Mouse (Mus musculus): Measurements from ENCODE around the gene Intu. TPM values are rescaled to one million over a fixed set of nuclear protein-coding genes. Genes with fewer than 3 reads are reported as not detected.

The Intu gene
- polyA plus RNA-seq, 1 experiment from 2014 or later, result 7.2 TPM

DNA sequence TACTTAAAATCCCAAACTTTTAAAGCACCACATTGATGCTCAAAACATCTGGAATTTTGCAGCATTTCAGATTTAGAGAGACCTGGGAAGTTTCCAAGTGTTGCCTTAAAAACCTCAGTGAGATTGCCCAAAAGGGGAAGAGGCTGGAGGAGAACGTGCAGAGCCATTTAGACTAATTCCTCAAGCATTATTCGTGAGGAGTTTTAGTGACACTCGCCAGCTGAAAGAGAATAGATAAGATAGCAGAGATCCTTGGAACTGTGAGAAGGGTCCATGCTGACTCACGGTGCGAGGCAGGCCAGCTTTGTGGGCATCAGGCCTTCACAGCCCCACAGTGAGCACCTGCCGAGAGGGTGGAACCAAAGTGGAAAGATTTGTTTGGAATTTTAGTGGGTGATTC lies 137.8 kb downstream of the Intu start:
- Histone ChIP-seq H3K36me3 (replicated peaks) (peaks cover 26% of the 10 kb centered on the region), H3K27ac (no peak overlapping the region), H3K27me3 (no peaks in the 10 kb centered on the region), H3K9me3 (no peaks in the 10 kb centered on the region), H3K4me2 (no peak overlapping the region), H3K4me1 (peaks cover 11% of the 10 kb centered on the region), H3K4me3 (replicated peaks) (no peak overlapping the region), H3K9ac (no peak overlapping the region)
- 81% methylated on average over 6 of the region's 6 CpGs for WGBS
- ATAC-seq (ENCODE audit: low FRiP score), result no peak

DNA sequence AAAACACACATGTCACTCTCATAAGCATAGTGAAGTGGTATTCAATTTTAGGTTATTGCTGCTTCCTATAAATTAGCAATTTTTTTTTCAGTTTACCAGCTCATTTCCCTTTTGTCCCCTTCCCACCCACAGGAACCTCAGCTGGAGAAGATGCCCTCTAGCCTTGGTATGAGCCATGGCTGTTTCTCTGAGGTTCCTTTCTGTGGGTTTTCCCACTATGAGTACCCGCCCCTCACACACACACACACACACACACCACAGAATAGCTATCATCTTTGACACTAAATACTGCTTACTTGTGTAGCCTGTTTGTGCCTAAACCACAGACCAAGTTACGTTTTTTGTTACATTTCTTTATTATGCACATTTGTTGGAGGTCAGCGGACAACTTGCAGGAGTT lies 138.3 kb downstream of the Intu start:
- no peak overlapping the region for H3K9ac ChIP-seq
- WGBS, result 88% methylated on average over 3 of the region's 3 CpGs
- no peak for ATAC-seq (ENCODE audit: low FRiP score)
- H3K27me3 ChIP-seq, result no peaks in the 10 kb centered on the region
- H3K4me2 ChIP-seq, result no peak overlapping the region
- no peak overlapping the region for H3K4me3 ChIP-seq (replicated peaks)
- no peak overlapping the region for H3K27ac ChIP-seq
- no peaks in the 10 kb centered on the region for H3K9me3 ChIP-seq
- H3K4me1 ChIP-seq, result peaks cover 14% of the 10 kb centered on the region
- H3K36me3 ChIP-seq (replicated peaks), result peaks cover 21% of the 10 kb centered on the region

DNA sequence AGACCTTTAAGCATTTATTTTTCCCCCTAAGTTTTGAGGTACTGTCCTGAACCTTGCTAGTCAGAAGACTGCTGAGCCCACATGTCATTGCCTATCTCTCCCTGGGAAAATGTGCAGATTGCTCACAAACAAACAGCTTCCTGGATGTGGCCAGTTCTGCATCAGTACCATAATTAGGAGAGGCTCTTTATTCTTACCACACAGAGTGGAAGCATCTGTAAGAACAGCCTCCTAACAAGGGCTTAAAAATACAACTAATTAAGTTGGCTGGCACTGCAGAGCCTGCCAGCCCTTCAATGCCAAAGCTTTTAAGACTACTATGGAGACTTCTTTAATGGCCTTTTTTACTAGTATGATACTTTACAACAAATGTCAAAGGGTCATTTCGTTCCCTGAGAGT lies 142.4 kb downstream of the Intu start:
- peak overlapping the region; percentile 27 for H3K27ac ChIP-seq
- no peaks in the 10 kb centered on the region for H3K36me3 ChIP-seq (replicated peaks)
- no peak overlapping the region for H3K4me3 ChIP-seq (replicated peaks)
- no peaks in the 10 kb centered on the region for H3K9me3 ChIP-seq
- peaks cover 26% of the 10 kb centered on the region for H3K4me1 ChIP-seq
- WGBS, result 12% methylated on average over 1 of the region's 1 CpGs
- peak; percentile 89 for ATAC-seq (ENCODE audit: low FRiP score)
- no peaks in the 10 kb centered on the region for H3K27me3 ChIP-seq
- no peak overlapping the region for H3K9ac ChIP-seq
- no peak overlapping the region for H3K4me2 ChIP-seq

DNA sequence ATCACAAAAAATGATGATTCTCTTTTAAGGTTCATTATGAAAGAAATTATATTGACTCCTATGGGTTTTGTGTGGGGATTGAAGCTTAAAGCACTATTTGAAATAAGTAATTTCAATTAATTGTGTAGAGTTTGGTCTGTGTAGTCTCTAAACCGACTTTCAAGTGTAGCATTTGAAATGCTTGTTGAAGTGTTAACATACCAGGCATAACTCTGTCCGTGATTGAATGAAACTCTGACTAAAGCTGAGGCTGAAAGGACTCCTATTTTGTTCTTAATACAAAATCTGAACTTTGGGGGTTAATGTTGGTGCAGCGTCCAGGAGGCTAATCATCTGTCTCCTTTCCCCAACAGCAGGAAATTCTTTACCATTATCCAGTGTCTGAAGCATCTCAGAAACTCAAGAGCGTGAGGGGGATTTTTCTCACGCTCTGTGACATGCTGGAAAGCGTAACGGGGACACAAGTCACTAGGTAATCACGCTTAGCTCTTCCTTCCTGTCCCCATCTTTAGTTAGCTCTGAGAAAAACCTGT lies 143.9 kb downstream of the Intu start:
- ATAC-seq (ENCODE audit: low FRiP score), result peak; percentile 10; the same call in 1 of the 2 replicates
- Histone ChIP-seq H3K4me1 (peaks cover 26% of the 10 kb centered on the region), H3K36me3 (replicated peaks) (no peaks in the 10 kb centered on the region), H3K9me3 (no peaks in the 10 kb centered on the region), H3K9ac (no peak overlapping the region), H3K4me3 (replicated peaks) (no peak overlapping the region), H3K27ac (0 out of 2 replicates have a peak overlapping the region, but pooled peaks have one; percentile 19), H3K4me2 (no peak overlapping the region), H3K27me3 (no peaks in the 10 kb centered on the region)
- 10% methylated on average over 8 of the region's 8 CpGs for WGBS

DNA sequence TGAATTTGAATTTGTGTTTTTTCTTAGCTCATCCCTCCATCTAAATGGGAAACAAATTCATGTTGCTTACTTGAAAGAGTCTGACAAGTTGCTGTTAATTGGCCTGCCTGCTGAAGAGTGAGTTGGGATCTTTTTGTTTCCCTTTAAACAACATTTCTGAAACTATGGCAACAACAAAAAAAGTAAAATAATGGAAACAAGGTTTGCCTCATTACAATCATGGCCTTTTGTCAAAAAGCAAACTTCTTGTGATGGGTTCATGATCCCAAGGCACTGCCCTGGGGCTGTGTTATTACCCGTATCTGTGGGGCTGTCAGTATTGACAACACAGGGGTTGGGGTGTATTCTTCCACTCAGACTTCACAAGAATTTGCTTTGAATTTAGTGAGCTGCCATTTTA lies 147.8 kb downstream of the Intu start:
- no peak overlapping the region for H3K9ac ChIP-seq
- H3K4me3 ChIP-seq (replicated peaks), result no peak overlapping the region
- 8% methylated on average over 1 of the region's 1 CpGs for WGBS
- no peak for ATAC-seq (ENCODE audit: low FRiP score)
- peaks cover 4% of the 10 kb centered on the region; the same call in 1 of the 2 replicates for H3K36me3 ChIP-seq (replicated peaks)
- H3K27me3 ChIP-seq, result no peaks in the 10 kb centered on the region
- no peak overlapping the region for H3K4me2 ChIP-seq
- H3K4me1 ChIP-seq, result peaks cover 33% of the 10 kb centered on the region
- H3K27ac ChIP-seq, result no peak overlapping the region
- no peaks in the 10 kb centered on the region for H3K9me3 ChIP-seq

DNA sequence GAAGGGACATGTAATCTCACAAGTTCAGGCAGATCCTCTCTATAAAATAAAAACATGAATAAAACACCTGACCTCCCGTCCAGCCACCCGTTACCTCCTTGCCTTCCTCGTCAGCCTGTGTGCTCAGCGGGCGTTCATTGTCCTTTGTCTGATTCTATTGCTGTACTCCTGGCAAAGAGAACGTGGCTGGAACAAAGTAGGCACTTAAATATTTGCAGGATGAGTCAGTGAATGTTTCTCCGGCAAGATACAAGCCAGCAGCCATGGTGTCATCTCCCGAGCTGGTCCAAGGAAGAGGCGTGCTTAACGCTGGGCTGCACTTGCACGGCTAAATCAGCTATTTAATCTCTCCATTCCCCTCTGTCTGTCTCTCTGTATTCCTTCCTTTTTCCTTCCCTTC lies 151.3 kb downstream of the Intu start:
- 28% methylated on average over 11 of the region's 11 CpGs for WGBS
- H3K9ac ChIP-seq, result no peak overlapping the region
- no peak overlapping the region for H3K4me2 ChIP-seq
- H3K36me3 ChIP-seq (replicated peaks), result peaks cover 4% of the 10 kb centered on the region; the same call in 1 of the 2 replicates
- no peak for ATAC-seq (ENCODE audit: low FRiP score)
- H3K4me1 ChIP-seq, result peaks cover 37% of the 10 kb centered on the region
- H3K9me3 ChIP-seq, result no peaks in the 10 kb centered on the region
- no peak overlapping the region for H3K4me3 ChIP-seq (replicated peaks)
- H3K27me3 ChIP-seq, result no peaks in the 10 kb centered on the region
- H3K27ac ChIP-seq, result no peak overlapping the region

DNA sequence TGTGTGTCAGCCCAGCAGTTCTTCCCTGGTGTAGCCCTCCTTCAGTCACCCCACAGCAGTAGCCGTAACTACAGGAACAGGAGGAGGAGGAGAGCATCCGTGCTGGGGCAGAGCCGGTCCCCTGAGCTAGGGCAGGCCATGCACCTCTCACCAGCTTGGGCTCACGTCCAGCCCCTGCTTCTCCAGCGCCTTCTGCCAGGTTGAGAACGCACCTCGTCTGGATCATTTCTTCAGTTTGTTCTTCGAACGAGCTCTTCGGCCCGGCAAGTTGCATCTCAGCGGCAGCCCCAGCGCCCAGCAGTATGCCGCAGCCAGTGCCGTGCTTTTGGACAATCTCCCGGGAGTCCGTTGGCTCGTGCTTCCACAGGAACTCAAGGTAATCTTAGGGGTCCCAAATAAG lies 152.1 kb downstream of the Intu start:
- H3K4me3 ChIP-seq (replicated peaks), result no peak overlapping the region
- H3K4me2 ChIP-seq, result no peak overlapping the region
- H3K36me3 ChIP-seq (replicated peaks), result peaks cover 4% of the 10 kb centered on the region; the same call in 1 of the 2 replicates
- no peak for ATAC-seq (ENCODE audit: low FRiP score)
- no peaks in the 10 kb centered on the region for H3K9me3 ChIP-seq
- no peaks in the 10 kb centered on the region for H3K27me3 ChIP-seq
- peaks cover 42% of the 10 kb centered on the region for H3K4me1 ChIP-seq
- H3K9ac ChIP-seq, result no peak overlapping the region
- WGBS, result 92% methylated on average over 17 of the region's 18 CpGs
- no peak overlapping the region for H3K27ac ChIP-seq

DNA sequence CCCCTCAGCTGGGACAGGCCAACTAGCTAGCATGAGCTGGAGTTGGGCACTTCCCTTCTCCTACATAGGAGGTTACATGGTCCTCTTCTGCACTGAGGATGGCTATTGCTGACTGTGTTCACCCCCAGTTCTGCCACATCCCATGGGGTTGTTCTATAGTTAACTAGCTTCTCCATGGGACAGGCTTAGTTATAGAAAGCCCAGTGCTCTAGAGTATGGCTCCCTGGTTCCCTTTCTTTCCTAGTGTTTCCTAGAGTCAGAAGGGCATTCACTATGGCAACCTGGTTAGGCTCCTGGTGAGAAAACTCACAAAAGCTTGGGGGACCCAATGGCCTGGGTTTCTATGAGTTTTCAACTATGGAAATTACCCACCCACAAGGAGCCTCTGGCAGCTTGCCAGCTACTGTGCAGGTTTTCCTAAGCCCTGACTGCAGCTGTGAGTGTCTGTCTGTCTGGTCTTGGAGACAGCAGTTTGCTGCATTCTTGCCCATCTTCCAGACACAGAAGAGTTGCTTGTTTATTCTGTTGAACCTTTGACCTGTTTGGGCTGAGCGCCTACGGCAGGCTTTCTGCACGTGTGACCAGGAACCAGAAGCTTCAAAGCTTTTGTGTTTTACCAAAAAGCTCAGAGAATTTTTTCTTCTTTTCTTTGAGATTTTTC lies 154.9 kb downstream of the Intu start:
- H3K9ac ChIP-seq, result no peak overlapping the region
- peak; percentile 82 for ATAC-seq (ENCODE audit: low FRiP score)
- no peak overlapping the region for H3K4me2 ChIP-seq
- no peaks in the 10 kb centered on the region for H3K9me3 ChIP-seq
- H3K36me3 ChIP-seq (replicated peaks), result peaks cover 4% of the 10 kb centered on the region; the same call in 1 of the 2 replicates
- H3K27me3 ChIP-seq, result no peaks in the 10 kb centered on the region
- peak overlapping the region; percentile 75 for H3K27ac ChIP-seq
- no peak overlapping the region for H3K4me3 ChIP-seq (replicated peaks)
- WGBS, result 19% methylated on average over 3 of the region's 3 CpGs
- peaks cover 42% of the 10 kb centered on the region for H3K4me1 ChIP-seq

DNA sequence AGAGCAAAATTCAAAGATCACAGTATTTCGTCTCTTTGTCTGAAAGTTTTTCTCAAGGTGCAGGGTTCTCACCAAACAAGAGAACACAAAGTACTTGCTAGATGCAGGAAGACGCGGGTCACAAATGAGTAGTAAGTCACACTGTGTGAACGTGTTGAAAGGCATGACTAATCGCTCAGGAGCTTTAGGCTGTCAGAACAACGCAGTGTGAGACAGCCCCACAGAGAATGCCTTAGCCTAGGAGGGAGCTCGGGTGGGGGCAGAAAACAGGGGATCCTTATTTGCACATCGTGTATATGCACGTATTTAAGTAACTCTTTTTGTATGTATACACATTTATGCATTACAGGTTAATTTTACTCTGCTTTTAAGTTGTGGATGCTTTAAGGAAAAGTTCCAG lies 155.8 kb downstream of the Intu start:
- no peak; the same call in 1 of the 2 replicates for ATAC-seq (ENCODE audit: low FRiP score)
- no peak overlapping the region for H3K4me3 ChIP-seq (replicated peaks)

DNA sequence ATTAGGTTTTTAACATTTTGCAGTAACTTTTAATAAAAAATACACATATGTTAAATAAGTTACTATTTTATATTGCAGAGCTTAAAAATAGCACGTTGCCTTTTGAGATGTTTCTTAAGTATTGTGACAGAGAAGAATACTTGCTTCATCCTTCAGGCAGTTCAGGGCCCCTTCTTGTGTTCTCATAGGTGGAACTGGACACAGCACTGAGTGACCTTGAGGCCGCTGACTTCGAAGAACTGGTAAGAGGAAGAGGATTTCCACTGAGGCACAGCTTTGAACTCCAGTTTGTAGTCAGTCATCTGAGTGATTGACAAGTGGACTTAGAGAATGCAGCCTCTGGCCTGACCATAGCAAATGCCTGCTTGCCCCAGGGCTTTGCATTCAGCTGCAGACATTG lies 156.5 kb downstream of the Intu start:
- Histone ChIP-seq H3K4me1 (peaks cover 34% of the 10 kb centered on the region), H3K9me3 (no peaks in the 10 kb centered on the region), H3K4me2 (no peak overlapping the region), H3K27me3 (no peaks in the 10 kb centered on the region), H3K9ac (no peak overlapping the region), H3K4me3 (replicated peaks) (no peak overlapping the region), H3K36me3 (replicated peaks) (peaks cover 4% of the 10 kb centered on the region; the same call in 1 of the 2 replicates), H3K27ac (no peak overlapping the region)
- 56% methylated on average over 3 of the region's 3 CpGs for WGBS
- ATAC-seq (ENCODE audit: low FRiP score), result no peak

More for the DNA sequence above, 155.8 kb downstream of the Intu start:
- Histone ChIP-seq H3K27me3 (no peaks in the 10 kb centered on the region), H3K4me1 (peaks cover 41% of the 10 kb centered on the region), H3K9ac (no peak overlapping the region), H3K36me3 (replicated peaks) (peaks cover 4% of the 10 kb centered on the region; the same call in 1 of the 2 replicates), H3K27ac (peak overlapping the region; percentile 61), H3K4me2 (no peak overlapping the region), H3K9me3 (no peaks in the 10 kb centered on the region)
- WGBS, result 13% methylated on average over 9 of the region's 9 CpGs

DNA sequence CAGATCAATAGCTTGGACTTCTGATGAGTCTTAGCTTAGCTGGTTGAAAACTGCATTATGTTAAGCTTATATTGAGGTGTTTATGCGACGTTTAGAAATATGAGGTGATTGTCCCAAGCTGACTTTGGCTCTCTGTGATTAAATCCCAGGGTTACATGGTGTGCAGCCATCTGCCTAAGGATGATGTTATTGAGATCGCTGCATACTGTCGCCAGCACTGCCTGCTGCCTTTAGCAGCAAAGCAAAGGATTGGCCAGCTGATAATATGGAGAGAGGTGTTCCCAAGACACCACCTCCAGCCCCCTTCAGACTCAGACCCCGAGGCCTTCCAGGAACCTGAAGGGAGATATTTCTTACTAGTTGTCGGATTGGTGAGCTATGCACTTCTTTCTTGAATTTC lies 160.5 kb downstream of the Intu start:
- Histone ChIP-seq H3K9ac (no peak overlapping the region), H3K27ac (no peak overlapping the region), H3K36me3 (replicated peaks) (peaks cover 10% of the 10 kb centered on the region), H3K4me1 (peaks cover 11% of the 10 kb centered on the region), H3K4me3 (replicated peaks) (no peak overlapping the region), H3K9me3 (no peaks in the 10 kb centered on the region), H3K4me2 (no peak overlapping the region), H3K27me3 (no peaks in the 10 kb centered on the region)
- no peak for ATAC-seq (ENCODE audit: low FRiP score)
- 87% methylated on average over 6 of the region's 6 CpGs for WGBS

DNA sequence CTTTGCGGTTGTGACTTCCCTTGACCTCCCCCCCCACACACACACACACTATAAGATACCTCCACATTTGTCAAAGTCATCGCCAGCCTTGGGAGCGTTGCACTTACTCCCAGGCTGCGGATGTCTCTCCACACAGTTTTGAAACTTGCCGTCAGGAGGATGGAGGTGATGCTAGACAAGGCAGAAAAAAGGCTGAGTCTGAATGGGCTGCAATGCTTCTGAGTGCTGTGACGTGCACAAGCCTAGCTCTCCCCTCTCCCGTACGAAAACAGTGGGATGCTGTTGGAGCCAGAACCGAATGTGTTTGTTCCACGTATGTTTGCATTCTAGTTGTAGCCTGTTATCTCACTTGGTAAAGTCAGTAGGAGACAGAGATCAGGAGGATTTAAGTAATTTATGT lies 162.3 kb downstream of the Intu start:
- Histone ChIP-seq H3K4me2 (no peak overlapping the region), H3K9ac (no peak overlapping the region), H3K4me3 (replicated peaks) (no peak overlapping the region), H3K9me3 (no peaks in the 10 kb centered on the region), H3K4me1 (no peaks in the 10 kb centered on the region), H3K27ac (no peak overlapping the region), H3K27me3 (no peaks in the 10 kb centered on the region), H3K36me3 (replicated peaks) (peaks cover 19% of the 10 kb centered on the region)
- 83% methylated on average over 10 of the region's 10 CpGs for WGBS
- no peak for ATAC-seq (ENCODE audit: low FRiP score)

DNA sequence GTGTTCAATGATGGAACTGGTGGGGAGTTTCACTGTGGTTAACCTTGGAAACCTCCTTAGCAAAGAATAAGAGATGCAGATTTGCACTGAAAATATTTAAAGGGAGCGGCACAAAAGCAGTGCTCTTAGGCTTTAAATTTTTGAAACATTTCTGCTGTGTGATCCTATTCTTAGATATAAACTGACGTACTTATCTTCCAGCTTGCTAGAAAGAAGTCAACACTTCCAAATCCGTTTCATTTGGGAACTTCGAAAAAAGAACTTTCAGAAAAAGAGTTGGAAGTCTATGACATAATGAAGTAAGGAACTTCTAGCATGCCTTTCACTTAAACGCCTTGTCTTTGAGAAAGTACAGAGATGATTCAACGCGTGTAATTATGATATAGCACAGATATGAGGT lies 162.9 kb downstream of the Intu start:
- ATAC-seq (ENCODE audit: low FRiP score), result no peak
- WGBS, result 92% methylated on average over 7 of the region's 7 CpGs

More for the DNA sequence above, 162.9 kb downstream of the Intu start:
- H3K4me1 ChIP-seq, result no peaks in the 10 kb centered on the region
- H3K9ac ChIP-seq, result no peak overlapping the region
- no peaks in the 10 kb centered on the region for H3K9me3 ChIP-seq
- no peak overlapping the region for H3K4me2 ChIP-seq
- H3K36me3 ChIP-seq (replicated peaks), result peaks cover 21% of the 10 kb centered on the region
- H3K27me3 ChIP-seq, result no peaks in the 10 kb centered on the region
- no peak overlapping the region for H3K4me3 ChIP-seq (replicated peaks)
- no peak overlapping the region for H3K27ac ChIP-seq
